Mouse (Mus musculus) megakaryocyte, embryonic 14.5 days (primary cell): ENCODE results near the gene Ctf2. TPM values are rescaled to one million over a fixed set of nuclear protein-coding genes. Genes with fewer than 3 reads are reported as not detected.
A peak's percentile ranks its signal among the peaks of the same experiment; 100 is the strongest.

Experiments
- H3K27me3 ChIP-seq: replicated peaks from 2 replicates; pipeline ENCODE3; 2012; ENCODE audit warnings: inconsistent platforms
- H3K36me3 ChIP-seq: replicated peaks from 2 replicates; pipeline ENCODE3; 2012; ENCODE audit warnings: low read length, inconsistent platforms, mixed read lengths
- H3K4me1 ChIP-seq: 2 replicates; pipeline ENCODE4 v1.6.1; 2012; ENCODE audit warnings: inconsistent platforms
- H3K4me3 ChIP-seq: replicated peaks from 2 replicates; pipeline ENCODE3; 2012; ENCODE audit warnings: moderate library complexity, mild to moderate bottlenecking, inconsistent platforms
- H3K9me3 ChIP-seq: 2 replicates; pipeline ENCODE4 v1.6.1; 2012; ENCODE audit warnings: inconsistent platforms
- FLI1 ChIP-seq: IDR thresholded peaks from 2 replicates; pipeline ENCODE4 v1.6.1; 2012; ENCODE audit warnings: low read length, inconsistent platforms, mixed read lengths
- GATA1 ChIP-seq: IDR thresholded peaks from 3 replicates; pipeline ENCODE4 v1.6.1; 2012; ENCODE audit warnings: mixed read lengths, low read length, inconsistent platforms, borderline replicate concordance
- polyA plus RNA-seq: library from polyadenylated mRNA; stranded (reverse); fragments of >175 nt; gene quantifications from 2 replicates; pipeline ENCODE4 v1.2.3, GENCODE M21; 2012; ENCODE audit warnings: low replicate concordance; ENCODE audit not compliant: insufficient read depth

The Ctf2 gene
- polyA plus RNA-seq, 1 experiment: not detected

- Histone ChIP-seq H3K4me3 (no peak overlapping the region), H3K4me1 (peaks cover 11% of the 10 kb centered on the region), H3K36me3 (no peaks in the 10 kb centered on the region), H3K27me3 (peaks cover 45% of the 10 kb centered on the region), H3K9me3 (no peaks in the 10 kb centered on the region)
- TF ChIP-seq GATA1: no peak
- TF ChIP-seq FLI1: no peak
These were observed 13.6 kb downstream of the Ctf2 start for GRCm38 (mm10) chr7:127718339-127718738.

- peaks cover 50% of the 10 kb centered on the region for H3K27me3 ChIP-seq
- TF ChIP-seq FLI1 (no peak), GATA1 (no peak)
- H3K9me3 ChIP-seq: no peaks in the 10 kb centered on the region
- no peaks in the 10 kb centered on the region for H3K36me3 ChIP-seq
- H3K4me3 ChIP-seq: peak overlapping the region; percentile 74
- H3K4me1 ChIP-seq: peaks cover 24% of the 10 kb centered on the region
These were observed 15.0 kb downstream of the Ctf2 start for GRCm38 (mm10) chr7:127716992-127717391.

GRCm38 (mm10) chr7:127714816-127715215, 17.1 kb downstream of the Ctf2 start:
- Histone ChIP-seq H3K4me1 (peaks cover 28% of the 10 kb centered on the region), H3K9me3 (no peaks in the 10 kb centered on the region), H3K36me3 (no peaks in the 10 kb centered on the region), H3K27me3 (peaks cover 53% of the 10 kb centered on the region), H3K4me3 (no peak overlapping the region)
- TF ChIP-seq FLI1 (no peak), GATA1 (no peak)

- TF ChIP-seq FLI1 (no peak), GATA1 (no peak)
- peak within 1 kb of the TSS; percentile 53 for H3K4me3 ChIP-seq
- no peaks in the 10 kb centered on the region for H3K9me3 ChIP-seq
These were observed 19.2 kb downstream of the Ctf2 start, which contains the start of gene Ctf1 for GRCm38 (mm10) chr7:127712461-127713385. Gene Ctf1, plus strand, starts transcription at chr7:127712736.

GRCm38 (mm10) chr7:127711456-127711855, 20.5 kb downstream of the Ctf2 start:
- H3K36me3 ChIP-seq: peaks cover 2% of the 10 kb centered on the region
- peaks cover 35% of the 10 kb centered on the region for H3K27me3 ChIP-seq
- TF ChIP-seq GATA1: no peak
- no peak for TF ChIP-seq FLI1
- no peak overlapping the region for H3K4me3 ChIP-seq
- H3K9me3 ChIP-seq: no peaks in the 10 kb centered on the region
- peaks cover 34% of the 10 kb centered on the region for H3K4me1 ChIP-seq

More at GRCm38 (mm10) chr7:127712461-127713385, 19.2 kb downstream of the Ctf2 start, which contains the start of gene Ctf1:
- H3K4me1 ChIP-seq: peaks cover 35% of the 10 kb centered on the region
- H3K27me3 ChIP-seq: peaks cover 43% of the 10 kb centered on the region
- H3K36me3 ChIP-seq: no peaks in the 10 kb centered on the region

- peaks cover 35% of the 10 kb centered on the region for H3K4me1 ChIP-seq
- peaks cover 33% of the 10 kb centered on the region for H3K27me3 ChIP-seq
- H3K9me3 ChIP-seq: no peaks in the 10 kb centered on the region
- peaks cover 6% of the 10 kb centered on the region for H3K36me3 ChIP-seq
- no peak overlapping the region for H3K4me3 ChIP-seq
- TF ChIP-seq GATA1: no peak
- no peak for TF ChIP-seq FLI1
These were observed 20.9 kb downstream of the Ctf2 start for GRCm38 (mm10) chr7:127711031-127711430.

- TF ChIP-seq FLI1 (no peak), GATA1 (no peak)
- Histone ChIP-seq H3K4me1 (peaks cover 38% of the 10 kb centered on the region), H3K27me3 (peaks cover 23% of the 10 kb centered on the region), H3K4me3 (peak overlapping the region; percentile 95), H3K36me3 (peaks cover 20% of the 10 kb centered on the region), H3K9me3 (no peaks in the 10 kb centered on the region)
These were observed 22.5 kb downstream of the Ctf2 start for GRCm38 (mm10) chr7:127709261-127709979.

GRCm38 (mm10) chr7:127708207-127709078, 23.5 kb downstream of the Ctf2 start, which contains the start of gene Bcl7c:
Gene Bcl7c, minus strand, starts transcription at chr7:127708933.
- no peaks in the 10 kb centered on the region for H3K9me3 ChIP-seq
- H3K4me1 ChIP-seq: peaks cover 38% of the 10 kb centered on the region
- peaks cover 29% of the 10 kb centered on the region for H3K36me3 ChIP-seq
- TF ChIP-seq GATA1: no peak
- TF ChIP-seq FLI1: no peak
- H3K27me3 ChIP-seq: peaks cover 18% of the 10 kb centered on the region
- peak within 1 kb of the TSS; percentile 95 for H3K4me3 ChIP-seq

- Histone ChIP-seq H3K27me3 (peaks cover 16% of the 10 kb centered on the region), H3K4me3 (peak overlapping the region; percentile 95), H3K9me3 (no peaks in the 10 kb centered on the region), H3K36me3 (peaks cover 34% of the 10 kb centered on the region), H3K4me1 (peaks cover 35% of the 10 kb centered on the region)
- TF ChIP-seq FLI1: no peak
These were observed 24.1 kb downstream of the Ctf2 start for GRCm38 (mm10) chr7:127707957-127708206.
